Mouse (Mus musculus) thymus, postnatal 0 days (tissue): ENCODE measurements around the gene Jakmip3. TPM values are rescaled to one million over a fixed set of nuclear protein-coding genes. Genes with fewer than 3 reads are reported as not detected.

ENCODE experiments used
- DNase-seq: peaks from one replicate; pipeline ENCODE4 v3.0.0-alpha.2; 2015; ENCODE audit warnings: low spot score
- polyA plus RNA-seq: library from polyadenylated mRNA; unstranded; fragments of >200 nt; fragmentation: Nextera tagmentation; extraction: Ambion mirVana; gene quantifications from 2 replicates; pipeline ENCODE4 v1.2.1, GENCODE M21; 2015

The Jakmip3 gene
- polyA plus RNA-seq, 1 experiment from 2014 or later: not detected

- no peak for DNase-seq
Measured at GRCm38 (mm10) chr7:139094761-139095160, 154.2 kb downstream of the Jakmip3 start.

- DNase-seq: no peak
Measured at GRCm38 (mm10) chr7:139095282-139095681, 154.8 kb downstream of the Jakmip3 start.

GRCm38 (mm10) chr7:139096399-139096798 lies 155.9 kb downstream of the Jakmip3 start:
- no peak for DNase-seq

- no peak for DNase-seq
Measured at GRCm38 (mm10) chr7:139100531-139101095, 160.1 kb downstream of the Jakmip3 start.

- no peak for DNase-seq
Measured at GRCm38 (mm10) chr7:139101286-139101804, 160.8 kb downstream of the Jakmip3 start.

- DNase-seq: no peak
Measured at GRCm38 (mm10) chr7:139101826-139102225, 161.3 kb downstream of the Jakmip3 start.

- DNase-seq: no peak
Measured at GRCm38 (mm10) chr7:139103960-139104381, 163.4 kb downstream of the Jakmip3 start.

- no peak for DNase-seq
Measured at GRCm38 (mm10) chr7:139105076-139105475, 164.5 kb downstream of the Jakmip3 start.

GRCm38 (mm10) chr7:139105705-139106104 lies 165.2 kb downstream of the Jakmip3 start:
- DNase-seq: no peak

GRCm38 (mm10) chr7:139107908-139108650 lies 167.5 kb downstream of the Jakmip3 start:
- no peak for DNase-seq

GRCm38 (mm10) chr7:139119152-139119774 lies 178.7 kb downstream of the Jakmip3 start:
- DNase-seq: peak; percentile 40

GRCm38 (mm10) chr7:139119775-139120153 lies 179.2 kb downstream of the Jakmip3 start:
- DNase-seq: no peak

- no peak for DNase-seq
Measured at GRCm38 (mm10) chr7:139125881-139126280, 185.4 kb downstream of the Jakmip3 start.

GRCm38 (mm10) chr7:139126549-139126948 lies 186.0 kb downstream of the Jakmip3 start:
- DNase-seq: no peak

- no peak for DNase-seq
Measured at GRCm38 (mm10) chr7:139128994-139129393, 188.5 kb downstream of the Jakmip3 start.

GRCm38 (mm10) chr7:139130361-139130760 lies 189.8 kb downstream of the Jakmip3 start:
- no peak for DNase-seq

- DNase-seq: no peak
Measured at GRCm38 (mm10) chr7:139131538-139131937, 191.0 kb downstream of the Jakmip3 start.

- no peak for DNase-seq
Measured at GRCm38 (mm10) chr7:139133446-139133845, 192.9 kb downstream of the Jakmip3 start.
